Mouse (Mus musculus) CH12.LX (cell line): ENCODE measurements around the gene Smoc1.

ENCODE experiments used
- CTCF ChIP-seq, 2 experiments: IDR thresholded peaks in 1 of 2; conservative IDR thresholded peaks in 1 of 2; 2 replicates each; pipeline ENCODE4 v1.5.1; 2011 to 2012; ENCODE audit warnings: low read depth in 2 of 2, low read length in 2 of 2, improper control_type of control experiment in 1 of 2, inconsistent platforms in 1 of 2, mild to moderate bottlenecking in 1 of 2, moderate library complexity in 1 of 2
- KAT2A ChIP-seq: IDR thresholded peaks from 2 replicates; pipeline ENCODE4 v1.6.1; 2012; ENCODE audit warnings: low read length, improper control_type of control experiment, inconsistent platforms; ENCODE audit not compliant: insufficient replicate concordance
- POLR2A ChIP-seq: IDR thresholded peaks from 2 replicates; pipeline ENCODE4 v1.6.1; 2011; ENCODE audit warnings: low read depth, mild to moderate bottlenecking, improper control_type of control experiment, low read length
- POLR2AphosphoS2 ChIP-seq: IDR thresholded peaks from 2 replicates; pipeline ENCODE4 v1.6.1; 2011; ENCODE audit warnings: low read depth, low read length, improper control_type of control experiment
- TCF12 ChIP-seq: IDR thresholded peaks from 2 replicates; pipeline ENCODE4 v1.6.1; 2014; ENCODE audit warnings: low read depth, mild to moderate bottlenecking, inconsistent platforms, low read length, improper control_type of control experiment

GRCm38 (mm10) chr12:80988286-80988685 is 38.3 kb upstream of the Smoc1 start:
- TF ChIP-seq TCF12 (no peak), CTCF (conservative IDR thresholded peaks at IDR 0.05 in 1 of 2, IDR thresholded peaks at IDR 0.05 in 1 of 2; ENCODE audit: low read depth in 2 of 2, low read length in 2 of 2) (no peak), POLR2A (no peak), POLR2AphosphoS2 (no peak), KAT2A (no peak)
